Mouse (Mus musculus) megakaryocyte, embryonic 14.5 days (primary cell): ENCODE results near the gene Junb.

Experiments used
- FLI1 ChIP-seq: IDR thresholded peaks from 2 replicates; pipeline ENCODE4 v1.6.1; 2012; ENCODE audit warnings: low read length, inconsistent platforms, mixed read lengths
- GATA1 ChIP-seq: IDR thresholded peaks from 3 replicates; pipeline ENCODE4 v1.6.1; 2012; ENCODE audit warnings: mixed read lengths, low read length, inconsistent platforms, borderline replicate concordance

- TF ChIP-seq GATA1 (no peak), FLI1 (no peak)
Observed at GRCm38 (mm10) chr8:84959811-84960210, 18.7 kb downstream of the Junb start.
